Mouse (Mus musculus) CD8-positive naive resting alpha-beta T cell, adult 57 days (primary cell): ENCODE measurements around the gene Cd68. TPM values are rescaled to one million over a fixed set of nuclear protein-coding genes. Genes with fewer than 3 reads are reported as not detected.

Experiments used
- total RNA-seq: library from RNA; stranded (reverse); gene quantifications from one replicate; pipeline ENCODE4 v1.2.4, GENCODE M21; 2023

Gene Cd68
- total RNA-seq = 7.5 TPM

DNA sequence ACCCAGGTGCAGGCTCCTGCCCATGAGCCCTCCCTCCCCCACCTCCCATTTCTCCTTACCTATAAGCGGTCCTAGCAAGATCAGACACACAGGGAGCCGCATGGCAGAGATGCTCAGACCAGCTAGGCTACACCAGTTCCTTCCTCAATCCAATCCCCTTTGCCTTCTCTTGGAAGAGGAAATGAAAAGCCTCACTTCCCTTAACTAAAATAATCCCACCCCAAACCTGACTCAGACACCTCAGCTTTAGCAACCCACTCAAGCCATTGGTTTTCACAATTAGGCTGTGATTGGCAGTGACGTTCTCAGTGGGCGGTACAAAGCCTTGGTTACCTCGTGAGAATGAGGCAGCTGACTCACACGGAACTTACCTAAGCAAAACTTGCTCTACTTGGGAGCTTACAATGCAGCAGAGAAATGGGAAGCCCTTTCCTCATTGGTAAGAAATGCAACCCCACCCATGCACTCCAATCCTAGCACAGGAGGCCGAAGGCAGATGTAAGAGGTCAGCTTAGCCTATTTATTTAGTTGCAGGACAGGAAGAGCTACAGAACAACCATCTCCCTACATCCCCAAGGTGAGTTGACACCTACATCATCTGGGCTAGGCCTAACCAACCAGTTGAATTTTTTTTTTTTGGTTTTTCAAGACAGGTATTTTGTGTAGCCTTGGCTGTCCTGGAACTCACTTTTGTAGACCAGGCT, at the start of gene Cd68:
Cd68 (minus strand) TSS at position 193 of the 704 bp plus-strand sequence.

GRCm38 (mm10) chr11:69695361-69696181, 29.6 kb upstream of the Cd68 start, which contains the start of the genes Tnfsf12 and Tnfsfm13:
Tnfsf12 (minus strand) TSS chr11:69695849.
Tnfsfm13 (minus strand) TSS chr11:69696098.

DNA sequence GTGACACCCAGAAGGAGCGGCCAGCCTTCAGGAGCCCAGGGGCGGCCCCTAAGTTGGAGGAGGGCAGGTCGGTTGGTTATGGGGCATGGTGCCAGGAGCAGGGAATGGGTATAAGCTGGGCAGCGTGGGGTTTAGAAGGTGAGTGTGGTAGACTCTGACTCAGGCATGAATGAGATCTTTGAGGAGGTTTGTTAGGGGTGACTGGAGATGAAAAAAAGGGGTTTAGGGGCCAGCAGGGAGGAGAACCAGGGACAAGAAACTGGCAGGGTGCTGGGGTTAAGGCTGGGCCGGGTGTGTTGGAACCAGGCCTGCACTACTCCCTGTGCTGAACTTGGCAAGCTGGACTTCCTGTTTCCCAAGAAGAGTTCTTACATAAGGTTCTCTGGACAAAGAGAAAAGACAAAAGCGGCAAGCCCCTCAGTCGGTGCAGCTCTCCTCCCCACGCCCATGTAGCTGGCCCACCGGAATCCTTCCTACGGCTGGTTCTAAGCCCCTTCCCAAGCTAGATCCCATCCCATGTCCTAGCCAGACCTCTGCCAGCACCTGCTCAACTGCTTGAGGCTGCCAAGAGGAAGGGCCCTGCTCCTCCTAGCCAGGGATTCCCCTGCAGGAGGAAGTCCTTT, 19.7 kb upstream of the Cd68 start, which contains the start of gene Tnfsf13:
Tnfsf13 (minus strand) TSS at position 259 of the 623 bp plus-strand sequence.

GRCm38 (mm10) chr11:69681314-69682208, 15.6 kb upstream of the Cd68 start, which contains the start of gene Senp3:
Senp3 (minus strand) TSS chr11:69682084.

GRCm38 (mm10) chr11:69672211-69672706, 6.3 kb upstream of the Cd68 start, which contains the start of gene Eif4a1:
Eif4a1 (minus strand) TSS chr11:69672423.

GRCm38 (mm10) chr11:69662213-69662966, 3.6 kb downstream of the Cd68 start, which contains the start of gene Mpdu1:
Mpdu1 (minus strand) TSS chr11:69662642.

GRCm38 (mm10) chr11:69655264-69656064, 10.5 kb downstream of the Cd68 start, which contains the start of gene Sox15:
Sox15 (plus strand) TSS chr11:69655314.

DNA sequence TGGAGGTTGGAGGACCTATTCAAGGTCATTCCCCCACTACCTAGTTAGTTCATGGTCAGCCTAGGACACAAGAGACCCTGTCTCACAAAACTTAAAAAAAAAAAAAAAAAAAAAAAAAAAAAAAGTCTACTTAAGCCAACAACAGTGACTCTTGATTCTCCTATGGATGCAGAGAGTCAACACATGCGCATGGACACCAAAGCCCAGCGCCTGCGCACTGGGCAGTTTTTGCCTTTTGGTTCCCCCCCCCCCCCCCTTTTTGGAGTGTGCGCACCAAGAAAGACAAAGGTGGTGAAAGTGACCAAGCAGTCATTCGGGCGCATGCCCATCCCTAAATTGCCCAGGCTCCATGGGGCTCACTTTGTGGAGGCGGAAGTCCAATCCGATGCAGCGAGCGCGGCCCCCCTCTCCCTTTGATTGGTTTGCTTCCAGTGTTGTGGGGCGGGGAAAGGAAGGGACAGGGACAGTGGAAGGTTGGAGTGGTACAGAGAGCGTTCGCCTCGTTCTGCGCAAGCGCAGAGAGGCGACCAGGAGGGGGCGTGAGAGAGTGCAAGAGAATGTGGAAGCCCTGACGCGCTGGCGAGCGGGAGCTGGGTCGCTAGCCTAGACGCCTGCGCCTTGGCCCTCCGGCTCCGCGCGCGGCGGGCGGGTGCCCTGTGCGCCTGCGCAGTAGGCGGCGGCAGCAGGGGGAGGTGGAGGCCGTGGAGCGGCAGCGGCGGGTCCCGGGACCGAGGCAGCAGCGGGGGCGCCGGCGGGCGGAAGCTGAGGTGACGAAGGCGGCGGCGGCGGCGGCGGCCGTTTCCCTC, 33.5 kb downstream of the Cd68 start, which contains the start of gene Fxr2:
Fxr2 (plus strand) TSS at position 707 of the 806 bp plus-strand sequence.

DNA sequence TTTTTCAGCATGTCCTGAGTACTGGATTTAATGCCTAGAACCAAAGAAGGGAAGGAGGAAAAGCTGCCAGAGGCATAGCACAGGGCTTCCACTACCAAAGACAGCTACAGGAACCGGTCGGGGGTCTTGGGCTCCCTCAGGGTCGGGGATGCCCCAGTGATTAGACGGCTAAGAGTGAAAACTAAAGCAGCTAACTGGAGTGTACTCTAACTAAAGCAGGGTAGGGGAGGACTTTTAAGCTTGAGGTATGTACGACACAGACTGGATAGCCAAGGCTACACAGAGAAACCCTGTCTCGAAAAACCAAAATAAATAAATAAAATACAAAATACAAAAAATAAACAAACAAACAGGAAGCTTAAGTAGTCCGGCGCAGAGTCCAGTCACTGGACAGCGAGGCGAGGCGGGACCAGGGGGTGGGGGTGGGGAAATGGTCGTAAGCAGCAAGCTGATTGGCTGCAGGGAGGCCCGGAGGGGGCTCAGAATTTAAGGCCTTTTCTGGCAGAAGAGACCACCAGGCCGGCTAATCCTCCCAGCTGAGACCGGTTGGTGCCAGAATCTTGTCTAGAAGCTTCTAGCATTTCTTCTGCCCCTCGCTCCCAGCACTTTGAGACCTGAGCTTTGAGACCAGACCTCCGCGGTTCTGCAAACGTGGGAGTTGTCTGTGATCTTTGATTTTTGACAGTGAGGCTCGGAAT, 44.2 kb downstream of the Cd68 start, which contains the start of gene Sat2:
Sat2 (plus strand) TSS at position 454 of the 698 bp plus-strand sequence.

GRCm38 (mm10) chr11:69617805-69618204, 48.1 kb downstream of the Cd68 start, which contains the start of gene Shbg:
Shbg (minus strand) TSS chr11:69617905.

Other genes starting within 250 kb of the Cd68 start
- 0.09 TPM for gene Dnah2, start 117.0 kb downstream of the Cd68 start, total RNA-seq
- 0.46 TPM for gene Efnb3, start 105.9 kb downstream of the Cd68 start, total RNA-seq
- 11.6 TPM for gene Wrap53, start 85.9 kb downstream of the Cd68 start, total RNA-seq
- 157 TPM for gene Trp53, start 85.8 kb downstream of the Cd68 start, total RNA-seq
- gene Atp1b2, start 60.2 kb downstream of the Cd68 start, total RNA-seq = 0.21 TPM
- not detected for gene Shbg, start 48.2 kb downstream of the Cd68 start, total RNA-seq
- gene Sat2, start 44.1 kb downstream of the Cd68 start, total RNA-seq = not detected
- gene Fxr2, start 33.2 kb downstream of the Cd68 start, total RNA-seq = 68.8 TPM
- gene Sox15, start 10.8 kb downstream of the Cd68 start, total RNA-seq = not detected
- gene Mpdu1, start 3.5 kb downstream of the Cd68 start, total RNA-seq = 60.5 TPM
- 892 TPM for gene Eif4a1, start 6.3 kb upstream of the Cd68 start, total RNA-seq
- gene Senp3, start 15.9 kb upstream of the Cd68 start, total RNA-seq = 129 TPM
- not detected for gene Tnfsf13, start 19.6 kb upstream of the Cd68 start, total RNA-seq
- not detected for gene Tnfsf12, start 29.7 kb upstream of the Cd68 start, total RNA-seq
- not detected for gene Tnfsfm13, start 29.9 kb upstream of the Cd68 start, total RNA-seq
- gene Polr2a, start 92.5 kb upstream of the Cd68 start, total RNA-seq = 188 TPM
- not detected for gene Slc35g3, start 95.8 kb upstream of the Cd68 start, total RNA-seq
- gene Zbtb4, start 99.8 kb upstream of the Cd68 start, total RNA-seq = 52.4 TPM
- 3.1 TPM for gene Chrnb1, start 129.8 kb upstream of the Cd68 start, total RNA-seq
- not detected for gene Fgf11, start 135.7 kb upstream of the Cd68 start, total RNA-seq
- not detected for gene Tmem102, start 139.5 kb upstream of the Cd68 start, total RNA-seq
- gene Gm39566, start 149.1 kb upstream of the Cd68 start, total RNA-seq = not detected
- gene Spem2, start 152.3 kb upstream of the Cd68 start, total RNA-seq = not detected
- not detected for gene Spem1, start 156.0 kb upstream of the Cd68 start, total RNA-seq
- gene Nlgn2, start 171.6 kb upstream of the Cd68 start, total RNA-seq = 0.49 TPM
- 20.8 TPM for gene Tmem256, start 172.4 kb upstream of the Cd68 start, total RNA-seq
- gene Plscr3, start 180.2 kb upstream of the Cd68 start, total RNA-seq = 18.2 TPM
- not detected for gene Tnk1, start 192.6 kb upstream of the Cd68 start, total RNA-seq
- not detected for gene Tmem95, start 211.9 kb upstream of the Cd68 start, total RNA-seq
- gene Kctd11, start 215.3 kb upstream of the Cd68 start, total RNA-seq = 1.0 TPM
- gene Acap1, start 229.4 kb upstream of the Cd68 start, total RNA-seq = 435 TPM
- gene 2810408A11Rik, start 234.8 kb upstream of the Cd68 start, total RNA-seq = 2.8 TPM
- gene Neurl4, start 234.9 kb upstream of the Cd68 start, total RNA-seq = 44.9 TPM
- gene Gps2, start 247.7 kb upstream of the Cd68 start, total RNA-seq = 145 TPM